Mouse (Mus musculus): ENCODE data around the gene Olfr1451. TPM values are rescaled to one million over a fixed set of nuclear protein-coding genes. Genes with fewer than 3 reads are reported as not detected.
"Not testable (repeated sequence)": the region's sequence is repeated elsewhere in the genome, so short reads cannot be mapped to it uniquely, and the experiment has no call there.

The Olfr1451 gene
- total RNA-seq (2015; ENCODE audit: low replicate concordance) (not detected in 2 replicates), total RNA-seq (2017; ENCODE audit: low replicate concordance) (not detected in 2 replicates)

- no peak for ATAC-seq (replicated peaks; ENCODE audit: low FRiP score, poor library complexity, severe bottlenecking)
Observed at GRCm38 (mm10) chr19:12994714-12995113, at the start of gene Olfr1451. Olfr1451 (plus strand) TSS chr19:12995014.

DNA sequence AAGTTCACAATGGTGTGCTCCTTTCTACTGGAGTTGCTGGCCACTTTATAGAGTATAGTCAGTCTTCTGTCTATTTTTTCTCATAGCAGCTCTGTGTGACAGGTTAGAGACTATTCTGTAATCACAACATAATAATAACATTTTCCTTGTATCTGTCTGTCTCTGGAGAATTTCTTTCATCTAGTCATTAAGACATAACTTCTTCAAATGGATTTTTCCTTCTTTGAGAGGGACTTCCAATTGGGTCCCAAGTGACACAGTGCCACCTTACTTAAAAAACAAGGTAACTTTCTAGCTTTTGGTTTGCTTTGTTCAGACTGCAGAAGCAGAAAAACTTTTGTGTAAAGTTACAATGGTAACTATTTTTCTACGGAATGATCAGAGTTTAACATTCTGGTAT, 44.9 kb upstream of the Olfr1451 start, which contains the start of gene Olfr1450:
Gene Olfr1450, plus strand, starts transcription at position 301 of the 400 bp plus-strand sequence.
- ATAC-seq (replicated peaks; ENCODE audit: low FRiP score, poor library complexity, severe bottlenecking): no peak

DNA sequence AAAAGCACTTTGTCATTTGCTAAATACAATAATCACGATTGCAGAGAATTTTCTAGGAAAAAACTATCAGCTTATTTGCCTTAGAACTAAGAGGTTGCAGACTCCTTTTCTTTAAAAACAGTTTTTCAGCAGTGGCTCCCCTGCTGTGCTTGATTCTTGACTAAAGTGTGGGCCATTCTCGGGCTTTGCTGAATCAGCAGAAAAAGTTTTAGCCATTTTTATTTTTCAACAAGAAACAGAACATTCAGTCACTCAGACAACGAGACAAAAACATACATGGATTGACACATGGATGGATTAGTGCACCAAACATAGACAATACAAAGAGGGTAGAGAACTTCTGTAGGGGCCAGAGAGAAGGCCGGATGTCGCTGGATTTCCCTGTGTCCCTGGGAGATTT, 24.7 kb upstream of the Olfr1451 start:
- not testable (repeated sequence) for ATAC-seq (replicated peaks; ENCODE audit: low FRiP score, poor library complexity, severe bottlenecking)

DNA sequence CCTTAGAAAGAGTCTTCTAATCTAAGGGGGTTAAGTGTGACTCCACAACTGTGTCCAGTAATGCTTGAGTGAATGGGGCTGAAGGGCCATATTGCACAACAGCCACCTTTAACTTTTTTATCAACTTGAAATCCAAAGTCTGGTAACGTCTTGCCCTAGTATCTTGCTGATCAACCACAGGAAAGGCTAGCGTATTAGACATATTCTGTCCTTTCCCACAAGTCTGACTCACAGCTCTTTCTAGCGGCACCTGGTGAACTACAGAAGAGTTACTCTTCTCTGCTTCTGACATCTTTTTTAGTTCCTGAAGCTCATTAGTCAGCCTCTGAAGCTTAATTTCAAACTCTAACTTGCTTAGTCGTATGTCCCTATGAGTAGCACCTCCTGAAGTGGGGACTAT, 2.5 kb upstream of the Olfr1451 start:
- not testable (repeated sequence) for ATAC-seq (replicated peaks; ENCODE audit: low FRiP score, poor library complexity, severe bottlenecking)

- ATAC-seq (replicated peaks; ENCODE audit: low FRiP score, poor library complexity, severe bottlenecking): no peak
Observed at GRCm38 (mm10) chr19:13028227-13028626, 33.4 kb downstream of the Olfr1451 start, which contains the start of gene Olfr1453. Olfr1453 (minus strand) TSS chr19:13028327.

Other genes starting within 250 kb of the Olfr1451 start
- gene Cntf, start 229.4 kb upstream of the Olfr1451 start, total RNA-seq (2015; ENCODE audit: low replicate concordance): 7.5 TPM in 1 of 2 replicates, not detected in the other
- not detected in 2 replicates for gene Cntf, start 229.4 kb upstream of the Olfr1451 start, total RNA-seq (2017; ENCODE audit: low replicate concordance)
- 21.7 and 24.5 TPM in 2 replicates for gene Zfp91, start 198.9 kb upstream of the Olfr1451 start, total RNA-seq (2015; ENCODE audit: low replicate concordance)
- 34.2 and 51.3 TPM in 2 replicates for gene Zfp91, start 198.9 kb upstream of the Olfr1451 start, total RNA-seq (2017; ENCODE audit: low replicate concordance)
- gene Lpxn, start 198.8 kb upstream of the Olfr1451 start, total RNA-seq (2015; ENCODE audit: low replicate concordance): 3.8 and 5.6 TPM in 2 replicates
- gene Lpxn, start 198.8 kb upstream of the Olfr1451 start, total RNA-seq (2017; ENCODE audit: low replicate concordance): 3.3 and 4.3 TPM in 2 replicates
- not detected in 2 replicates for gene Gm5244, start 148.3 kb upstream of the Olfr1451 start, total RNA-seq (2015; ENCODE audit: low replicate concordance)
- gene Gm5244, start 148.3 kb upstream of the Olfr1451 start, total RNA-seq (2017; ENCODE audit: low replicate concordance): not detected in 2 replicates
- gene Olfr1444, start 137.7 kb upstream of the Olfr1451 start, total RNA-seq (2015; ENCODE audit: low replicate concordance): not detected in 2 replicates
- not detected in 2 replicates for gene Olfr1444, start 137.7 kb upstream of the Olfr1451 start, total RNA-seq (2017; ENCODE audit: low replicate concordance)
- not detected in 2 replicates for gene Olfr1445, start 111.2 kb upstream of the Olfr1451 start, total RNA-seq (2015; ENCODE audit: low replicate concordance)
- gene Olfr1445, start 111.2 kb upstream of the Olfr1451 start, total RNA-seq (2017; ENCODE audit: low replicate concordance): not detected in 2 replicates
- not detected in 2 replicates for gene Olfr1446, start 101.5 kb upstream of the Olfr1451 start, total RNA-seq (2015; ENCODE audit: low replicate concordance)
- gene Olfr1446, start 101.5 kb upstream of the Olfr1451 start, total RNA-seq (2017; ENCODE audit: low replicate concordance): 0.42 TPM in 1 of 2 replicates, not detected in the other
- not detected in 2 replicates for gene Olfr1447, start 91.3 kb upstream of the Olfr1451 start, total RNA-seq (2015; ENCODE audit: low replicate concordance)
- gene Olfr1447, start 91.3 kb upstream of the Olfr1451 start, total RNA-seq (2017; ENCODE audit: low replicate concordance): not detected in 2 replicates
- gene Olfr1448, start 70.6 kb upstream of the Olfr1451 start, total RNA-seq (2015; ENCODE audit: low replicate concordance): not detected in 2 replicates
- 0.42 TPM in 1 of 2 replicates, not detected in the other for gene Olfr1448, start 70.6 kb upstream of the Olfr1451 start, total RNA-seq (2017; ENCODE audit: low replicate concordance)
- gene Olfr1449, start 64.2 kb upstream of the Olfr1451 start, total RNA-seq (2015; ENCODE audit: low replicate concordance): not detected in 2 replicates
- gene Olfr1449, start 64.2 kb upstream of the Olfr1451 start, total RNA-seq (2017; ENCODE audit: low replicate concordance): not detected in 2 replicates
- gene Olfr1450, start 44.8 kb upstream of the Olfr1451 start, total RNA-seq (2015; ENCODE audit: low replicate concordance): not detected in 2 replicates
- not detected in 2 replicates for gene Olfr1450, start 44.8 kb upstream of the Olfr1451 start, total RNA-seq (2017; ENCODE audit: low replicate concordance)
- gene Olfr1453, start 33.3 kb downstream of the Olfr1451 start, total RNA-seq (2015; ENCODE audit: low replicate concordance): not detected in 2 replicates
- 0.98 TPM in 1 of 2 replicates, not detected in the other for gene Olfr1453, start 33.3 kb downstream of the Olfr1451 start, total RNA-seq (2017; ENCODE audit: low replicate concordance)
- gene Olfr1454, start 65.6 kb downstream of the Olfr1451 start, total RNA-seq (2015; ENCODE audit: low replicate concordance): not detected in 2 replicates
- not detected in 2 replicates for gene Olfr1454, start 65.6 kb downstream of the Olfr1451 start, total RNA-seq (2017; ENCODE audit: low replicate concordance)
- gene Olfr1457, start 102.9 kb downstream of the Olfr1451 start, total RNA-seq (2015; ENCODE audit: low replicate concordance): not detected in 2 replicates
- not detected in 2 replicates for gene Olfr1457, start 102.9 kb downstream of the Olfr1451 start, total RNA-seq (2017; ENCODE audit: low replicate concordance)
- not detected in 2 replicates for gene Olfr1458, start 111.8 kb downstream of the Olfr1451 start, total RNA-seq (2015; ENCODE audit: low replicate concordance)
- gene Olfr1458, start 111.8 kb downstream of the Olfr1451 start, total RNA-seq (2017; ENCODE audit: low replicate concordance): not detected in 2 replicates
- gene Olfr1459, start 154.5 kb downstream of the Olfr1451 start, total RNA-seq (2015; ENCODE audit: low replicate concordance): not detected in 2 replicates
- gene Olfr1459, start 154.5 kb downstream of the Olfr1451 start, total RNA-seq (2017; ENCODE audit: low replicate concordance): 0.56 TPM in 1 of 2 replicates, not detected in the other
- not detected in 2 replicates for gene Olfr1461, start 168.0 kb downstream of the Olfr1451 start, total RNA-seq (2015; ENCODE audit: low replicate concordance)
- gene Olfr1461, start 168.0 kb downstream of the Olfr1451 start, total RNA-seq (2017; ENCODE audit: low replicate concordance): 0.28 TPM in 1 of 2 replicates, not detected in the other
- gene Olfr1462, start 190.7 kb downstream of the Olfr1451 start, total RNA-seq (2015; ENCODE audit: low replicate concordance): not detected in 2 replicates
- not detected in 2 replicates for gene Olfr1462, start 190.7 kb downstream of the Olfr1451 start, total RNA-seq (2017; ENCODE audit: low replicate concordance)
- gene Olfr1463, start 236.3 kb downstream of the Olfr1451 start, total RNA-seq (2015; ENCODE audit: low replicate concordance): not detected in 2 replicates
- gene Olfr1463, start 236.3 kb downstream of the Olfr1451 start, total RNA-seq (2017; ENCODE audit: low replicate concordance): not detected in 2 replicates

All from erythroblast, adult 5-6 weeks (primary cell).